Mouse (Mus musculus): Measurements from ENCODE around the gene Pcgf2. TPM values are rescaled to one million over a fixed set of nuclear protein-coding genes. Genes with fewer than 3 reads are reported as not detected.

Gene Pcgf2
- polyA plus RNA-seq, 1 experiment from 2014 or later: 1.4 TPM

GRCm38 (mm10) chr11:97641668-97642067 lies 58.6 kb downstream of the Pcgf2 start:
- no peaks in the 10 kb centered on the region for H3K36me3 ChIP-seq (replicated peaks)
- no peak overlapping the region for H3K27ac ChIP-seq (replicated peaks)
- no peak overlapping the region for H3K9ac ChIP-seq
- no peak for ATAC-seq (ENCODE audit: insufficient read depth)
- H3K4me1 ChIP-seq (replicated peaks): no peaks in the 10 kb centered on the region
- H3K4me2 ChIP-seq: no peak overlapping the region
- no peak overlapping the region for H3K4me3 ChIP-seq (replicated peaks)
- H3K9me3 ChIP-seq (replicated peaks): no peaks in the 10 kb centered on the region
- 18% methylated on average over 8 of the region's 8 CpGs for WGBS (ENCODE audit: insufficient replicate concordance)
- H3K27me3 ChIP-seq: no peaks in the 10 kb centered on the region

Small RNA genes lying within 50 kb of the gene (microRNA-seq; reads per million reads assigned to microRNA genes)
- not detected for gene Gm24158
- gene Mir6927: not detected
- gene Mir8102: not detected

Other genes with a start within 250 kb of the Pcgf2 start
- gene 4933428G20Rik, start 200.2 kb downstream of the Pcgf2 start, polyA plus RNA-seq (2015; fragmentation: Nextera tagmentation; extraction: Ambion mirVana): 0.39 and 0.61 TPM in 2 replicates
- 0.02 TPM in 1 of 2 replicates, not detected in the other for gene Srcin1, start 124.3 kb downstream of the Pcgf2 start, polyA plus RNA-seq (2015; fragmentation: Nextera tagmentation; extraction: Ambion mirVana)
- gene Epop, start 70.8 kb downstream of the Pcgf2 start, polyA plus RNA-seq (2015; fragmentation: Nextera tagmentation; extraction: Ambion mirVana): 0.39 and 0.40 TPM in 2 replicates
- 0.16 and 0.20 TPM in 2 replicates for gene Mllt6, start 37.1 kb downstream of the Pcgf2 start, polyA plus RNA-seq (2015; fragmentation: Nextera tagmentation; extraction: Ambion mirVana)
- gene Cisd3, start 14.7 kb downstream of the Pcgf2 start, polyA plus RNA-seq (2015; fragmentation: Nextera tagmentation; extraction: Ambion mirVana): 11.4 and 12.3 TPM in 2 replicates
- gene Psmb3, start 2.9 kb upstream of the Pcgf2 start, polyA plus RNA-seq (2015; fragmentation: Nextera tagmentation; extraction: Ambion mirVana): 236 and 247 TPM in 2 replicates
- gene Pip4k2b, start 44.2 kb upstream of the Pcgf2 start, polyA plus RNA-seq (2015; fragmentation: Nextera tagmentation; extraction: Ambion mirVana): 0.48 and 0.54 TPM in 2 replicates
- gene Cwc25, start 66.1 kb upstream of the Pcgf2 start, polyA plus RNA-seq (2015; fragmentation: Nextera tagmentation; extraction: Ambion mirVana): 5.4 and 5.8 TPM in 2 replicates
- not detected in 2 replicates for gene 1700001P01Rik, start 75.4 kb upstream of the Pcgf2 start, polyA plus RNA-seq (2015; fragmentation: Nextera tagmentation; extraction: Ambion mirVana)
- gene Rpl23, start 81.9 kb upstream of the Pcgf2 start, polyA plus RNA-seq (2015; fragmentation: Nextera tagmentation; extraction: Ambion mirVana): 185 and 242 TPM in 2 replicates
- gene Lasp1, start 98.5 kb upstream of the Pcgf2 start, polyA plus RNA-seq (2015; fragmentation: Nextera tagmentation; extraction: Ambion mirVana): 31.4 and 36.7 TPM in 2 replicates
- gene B230217C12Rik, start 140.3 kb upstream of the Pcgf2 start, polyA plus RNA-seq (2015; fragmentation: Nextera tagmentation; extraction: Ambion mirVana): 0.30 and 0.39 TPM in 2 replicates
- 0.40 and 0.44 TPM in 2 replicates for gene Fbxo47, start 183.7 kb upstream of the Pcgf2 start, polyA plus RNA-seq (2015; fragmentation: Nextera tagmentation; extraction: Ambion mirVana)

Measured in liver, embryonic 15.5 days (tissue).